Mouse (Mus musculus) c-Kit-positive CD71-positive TER-119-positive erythroid progenitor cells, embryonic 14.5 days (primary cell): ENCODE measurements at regions not wholly inside any gene's neighbourhood (a gene's known extent, or its start where the extent isn't known, plus 50 kb on each side); places are given as distances from the start of the nearest gene placed in this dataset.

ENCODE experiments used
- DNase-seq: peaks from one replicate; pipeline ENCODE4 v3.0.0-alpha.2; 2013; ENCODE audit warnings: low spot score

DNA sequence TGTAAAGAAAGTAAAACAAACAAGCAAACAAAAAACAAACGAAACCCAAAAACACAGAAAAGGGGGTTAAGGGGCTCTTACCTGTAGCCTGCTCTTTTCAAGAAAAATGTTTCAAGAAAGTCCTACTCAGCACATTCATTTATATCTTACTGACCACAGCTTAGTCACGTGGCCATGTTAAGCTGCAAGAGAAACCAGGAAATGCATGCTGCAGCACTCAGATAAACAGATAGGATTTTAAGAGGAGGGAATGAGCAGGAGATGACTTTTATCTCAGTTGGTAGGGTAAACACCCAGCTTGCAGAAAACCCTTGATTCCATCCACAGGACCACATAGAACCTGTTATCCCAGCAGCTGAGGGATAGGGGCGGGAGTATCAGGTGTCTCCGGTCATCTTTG lies 62.9 kb upstream of the Sfmbt2 start:
- peak; percentile 67 for DNase-seq

GRCm38 (mm10) chr2:10309656-10310055 lies 60.7 kb upstream of the Sfmbt2 start:
- DNase-seq: no peak

DNA sequence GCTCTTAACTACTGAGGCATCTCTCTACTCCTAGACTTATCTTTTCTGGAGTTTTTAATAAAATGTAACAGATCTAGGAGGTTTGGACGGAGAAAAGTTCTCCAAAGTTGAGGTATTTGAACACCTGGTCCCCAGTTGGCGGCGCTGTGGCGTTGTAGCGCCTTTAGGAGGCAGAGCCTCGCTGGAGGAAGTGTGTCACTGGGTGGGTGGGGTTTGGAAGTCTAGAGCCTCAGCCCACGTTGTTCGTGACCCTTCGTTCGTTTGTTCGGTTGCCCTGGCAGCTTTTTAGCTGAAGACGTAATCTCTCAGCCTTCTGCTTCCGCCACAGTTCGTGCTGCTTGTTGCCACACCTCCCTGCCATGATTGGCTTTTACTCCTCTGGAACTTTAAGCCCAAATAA lies 58.6 kb upstream of the Sfmbt2 start:
- peak; percentile 10 for DNase-seq

DNA sequence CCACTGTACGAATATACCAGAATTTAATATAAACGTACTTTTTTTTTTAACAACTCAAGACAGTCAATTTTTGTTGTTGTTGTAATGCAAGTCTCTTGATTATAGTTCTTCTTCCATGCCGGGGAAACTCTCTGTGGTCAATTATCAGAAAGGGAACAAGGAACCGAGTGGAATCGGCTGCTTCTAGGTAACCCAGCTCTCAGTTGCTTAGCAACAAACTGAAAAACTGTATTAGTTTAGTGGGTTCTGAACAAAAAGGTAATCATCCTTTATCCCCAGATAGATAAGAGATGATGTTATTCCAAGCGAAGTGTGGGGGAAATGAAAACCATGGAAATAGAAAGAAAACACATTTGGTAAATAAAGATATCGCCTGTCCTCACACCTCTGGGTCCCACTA lies 57.9 kb upstream of the Sfmbt2 start:
- no peak for DNase-seq

DNA sequence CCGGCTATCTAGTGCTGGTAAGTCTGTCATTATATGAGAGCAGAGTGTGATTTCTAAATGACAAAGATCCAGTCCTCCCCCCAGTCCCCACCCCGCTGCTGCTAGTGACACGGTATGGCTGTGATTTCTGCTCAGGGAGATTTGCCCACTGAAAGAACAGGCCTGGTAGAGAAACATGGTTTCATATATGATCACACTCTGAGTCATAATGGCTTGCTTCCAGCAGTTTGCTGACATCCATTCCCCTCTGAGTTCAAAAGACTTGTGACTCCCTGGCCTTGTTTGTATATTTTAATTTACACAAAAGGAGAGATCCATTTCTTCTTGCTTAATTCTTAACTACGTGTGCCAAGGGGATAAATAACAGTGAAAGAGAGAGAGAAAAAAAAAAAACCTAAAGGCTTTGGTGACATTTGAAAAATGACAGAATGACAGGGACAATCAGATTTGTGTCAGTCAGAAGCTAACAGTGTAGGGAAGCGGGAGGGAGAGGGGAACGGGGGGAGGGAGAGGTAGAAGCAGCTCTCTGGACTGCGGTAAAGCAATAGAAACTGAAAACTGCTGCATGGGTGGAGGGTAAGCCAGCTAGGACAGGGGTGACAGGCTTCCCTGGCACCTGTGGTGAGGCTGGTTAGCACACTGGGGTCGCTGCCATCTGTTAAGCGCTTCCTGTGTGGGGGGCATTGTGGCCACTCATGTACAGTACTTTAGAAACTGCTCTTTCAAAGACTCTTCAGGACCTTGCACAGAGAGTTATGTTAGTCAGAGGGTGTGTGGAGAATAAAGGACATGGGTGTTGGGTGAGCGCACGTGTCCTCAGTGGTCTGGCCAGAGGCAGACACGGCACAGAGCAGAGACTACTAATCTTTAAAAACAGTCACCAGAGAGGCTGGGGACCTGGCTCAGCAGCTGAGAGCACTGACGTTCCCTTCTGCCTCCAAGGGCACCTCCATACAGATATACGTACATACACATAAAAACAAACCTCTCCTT lies 55.8 kb upstream of the Sfmbt2 start:
- DNase-seq: no peak

GRCm38 (mm10) chr2:10316347-10316746 lies 54.0 kb upstream of the Sfmbt2 start:
- no peak for DNase-seq

GRCm38 (mm10) chr2:10318166-10318768 lies 52.0 kb upstream of the Sfmbt2 start:
- DNase-seq: no peak
